Mouse (Mus musculus) monocyte, adult 5-6 weeks (primary cell): ENCODE results near the gene Notch2. TPM values are rescaled to one million over a fixed set of nuclear protein-coding genes. Genes with fewer than 3 reads are reported as not detected.

Source experiments
- ATAC-seq: fragments of 153-309, 156-312 bp; replicated peaks from 2 replicates; pipeline ENCODE4 v1.8.0; 2017; ENCODE audit warnings: mild to moderate bottlenecking; ENCODE audit not compliant: low TSS enrichment, insufficient number of reproducible peaks, severe bottlenecking, poor library complexity, low FRiP score
- total RNA-seq: library from RNA; stranded (forward); fragments of 200-1000, 200-491, 200-594 nt; gene quantifications from 3 replicates; pipeline ENCODE4 v1.2.3, GENCODE M21; 2017

Gene Notch2
- total RNA-seq, 1 experiment from 2014 or later, result 135 TPM

DNA sequence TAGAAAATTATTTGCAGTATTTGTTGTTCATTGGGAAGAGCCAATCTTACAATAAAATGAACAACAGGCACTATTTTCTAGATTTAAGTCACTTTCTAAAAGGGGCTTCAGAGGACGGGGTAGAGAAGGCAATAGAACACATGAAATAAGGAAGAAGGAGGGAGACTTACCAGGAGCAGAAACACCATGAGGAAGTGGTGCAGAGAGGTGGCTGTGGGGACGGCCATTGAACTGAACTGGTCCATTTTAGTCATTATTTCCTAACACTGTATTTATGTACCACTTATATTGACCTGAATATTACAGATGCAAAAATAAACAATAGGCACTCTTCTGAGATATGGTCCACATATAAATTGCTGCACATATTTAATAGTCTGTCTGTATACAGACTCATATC lies 143.7 kb downstream of the Notch2 start:
- ATAC-seq, result peak; percentile 67

DNA sequence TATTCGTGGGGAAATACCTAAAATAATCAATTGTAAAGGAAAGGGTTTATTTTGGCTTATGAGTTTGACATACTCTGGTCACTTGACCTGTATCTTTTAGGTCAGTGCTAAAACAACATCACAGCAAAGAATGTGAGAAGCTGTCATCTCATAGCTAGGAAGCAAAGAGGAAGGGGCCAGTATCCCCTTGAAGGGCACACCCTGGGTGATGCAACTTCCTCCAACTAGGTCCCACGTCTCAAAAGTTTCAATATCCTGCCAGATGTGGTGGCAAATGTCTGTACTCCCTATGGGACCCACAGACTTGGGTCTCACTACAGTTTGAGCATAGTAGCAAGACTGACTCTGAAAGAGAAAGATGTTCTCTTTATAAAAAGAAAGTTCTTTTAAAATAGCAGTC lies 144.3 kb downstream of the Notch2 start:
- ATAC-seq, result peak; percentile 77

- ATAC-seq, result no peak
Measured at GRCm38 (mm10) chr3:98158646-98159045, 145.3 kb downstream of the Notch2 start.

DNA sequence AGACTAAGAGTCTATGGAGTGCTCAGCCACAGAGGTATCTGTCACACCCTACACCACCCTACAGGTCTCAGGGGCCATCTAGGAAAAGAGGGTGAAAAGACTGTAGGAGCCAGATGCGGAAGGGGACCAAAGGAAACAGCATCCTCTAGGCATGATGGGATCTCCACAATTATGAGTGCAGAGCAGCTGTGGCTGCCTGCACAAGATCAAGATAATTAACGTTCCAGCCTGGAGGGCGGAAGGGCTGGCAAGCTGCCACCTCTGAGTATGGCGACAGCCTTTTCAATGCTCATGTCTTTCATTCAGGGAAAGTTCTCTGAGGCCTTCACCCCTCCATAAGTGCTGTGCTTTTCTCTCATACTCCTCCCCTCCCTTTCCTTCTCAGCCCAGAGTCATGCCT lies 146.0 kb downstream of the Notch2 start:
- no peak for ATAC-seq

DNA sequence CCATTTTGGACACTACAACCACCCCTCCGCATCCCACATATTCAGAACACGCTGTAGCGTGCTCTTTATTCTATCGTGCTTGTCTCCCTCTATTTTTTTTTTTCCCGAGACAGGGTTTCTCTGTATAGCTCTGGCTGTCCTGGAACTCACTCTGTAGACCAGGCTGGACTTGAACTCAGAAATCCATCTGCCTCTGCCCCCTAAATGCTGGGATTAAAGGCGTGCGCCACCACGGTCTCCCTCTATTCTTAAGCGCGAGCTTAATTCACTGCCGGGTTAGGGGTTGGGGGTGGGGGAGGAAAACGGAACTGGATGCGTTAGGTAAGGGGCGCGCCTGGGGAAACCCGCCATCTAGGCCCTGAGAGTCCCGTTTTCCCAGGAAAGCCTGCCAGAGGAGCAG lies 147.0 kb downstream of the Notch2 start, which contains the start of gene Adam30:
TSS of gene Adam30 (plus strand) at position 301 of the 400 bp plus-strand sequence.
- ATAC-seq, result no peak

DNA sequence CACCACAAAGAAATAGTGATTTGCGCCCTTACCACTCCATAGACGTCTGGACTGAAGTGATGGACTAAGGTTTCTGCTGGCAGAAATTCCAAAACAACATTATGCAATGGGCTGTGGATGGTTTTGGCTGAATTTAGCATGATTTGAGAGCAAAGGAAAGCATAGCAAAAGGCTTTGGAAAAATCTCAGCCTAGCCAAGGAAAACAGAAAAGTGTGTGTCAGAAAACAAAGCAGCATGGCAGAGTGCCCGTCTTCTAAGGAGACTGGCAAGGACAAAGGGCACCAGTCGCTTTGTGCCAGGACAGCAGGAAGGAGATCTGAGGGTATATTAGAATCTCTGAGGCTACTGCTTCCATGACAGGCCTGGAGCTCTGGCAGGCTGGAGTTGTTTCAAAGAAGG lies 165.0 kb downstream of the Notch2 start:
- no peak for ATAC-seq

DNA sequence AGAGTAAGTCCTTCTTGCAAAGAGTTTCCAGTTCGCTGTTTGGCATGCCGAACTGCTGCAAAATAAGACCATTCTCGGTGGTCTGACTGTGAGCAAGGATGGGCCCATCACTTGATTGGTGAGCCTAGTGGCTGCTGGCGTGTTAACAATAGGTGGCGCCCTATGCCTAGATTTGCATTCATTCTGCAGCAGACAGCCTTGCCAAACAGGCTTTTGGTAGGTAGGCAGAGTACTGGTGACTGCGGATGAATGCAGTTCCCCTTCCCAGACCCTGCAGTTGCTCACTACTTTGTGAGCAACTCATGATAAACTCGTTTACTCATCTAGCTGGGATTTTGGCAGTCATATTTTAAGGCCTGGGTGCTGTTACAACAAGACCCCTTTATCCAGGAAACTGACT lies 167.5 kb downstream of the Notch2 start:
- ATAC-seq, result no peak

DNA sequence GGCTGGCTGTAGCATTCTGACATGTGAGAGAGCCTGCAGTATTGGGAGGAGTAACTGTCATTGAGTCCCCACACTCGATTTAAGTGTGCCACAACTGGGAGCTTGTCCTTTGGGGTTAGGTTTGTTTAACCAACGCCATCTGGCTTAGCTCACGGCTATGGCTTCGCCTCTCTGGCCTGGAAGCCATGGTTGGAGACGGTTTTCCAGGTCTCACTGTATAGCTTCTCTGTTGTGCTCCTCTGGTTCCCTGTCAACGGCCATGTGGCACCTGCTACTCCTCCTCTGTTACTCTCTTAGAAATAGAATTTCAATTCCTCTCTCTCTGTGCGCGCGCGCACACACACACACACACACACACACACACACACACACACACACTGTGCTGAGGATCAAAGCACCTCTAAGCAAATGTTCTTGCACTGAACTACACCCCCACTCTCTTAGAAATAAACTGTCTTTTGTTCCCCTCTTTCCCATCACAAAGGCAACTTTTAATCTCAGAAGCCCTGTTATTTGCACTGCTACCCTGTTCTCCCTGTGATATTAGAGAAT lies 171.9 kb downstream of the Notch2 start:
- no peak for ATAC-seq

DNA sequence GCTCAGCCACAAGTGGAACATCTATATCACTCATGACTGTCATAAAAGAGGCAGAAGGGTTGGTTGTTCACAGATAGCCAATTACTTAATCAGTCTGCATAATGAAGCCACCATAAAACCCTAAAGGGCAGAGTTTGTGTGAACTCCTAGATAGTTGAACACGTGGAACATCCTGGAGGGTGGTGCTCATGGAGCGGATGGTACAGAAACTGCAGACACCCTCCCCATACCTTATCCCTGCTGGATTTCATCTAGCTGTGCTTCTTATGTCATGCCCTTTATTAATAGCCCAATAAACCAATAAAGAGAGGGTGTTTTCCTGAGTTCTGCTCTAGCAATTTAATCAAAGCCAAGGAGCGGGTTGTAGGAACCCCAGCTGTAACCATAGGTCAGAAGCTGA lies 174.4 kb downstream of the Notch2 start:
- ATAC-seq, result no peak

- no peak for ATAC-seq
Measured at GRCm38 (mm10) chr3:98197711-98198532, 184.6 kb downstream of the Notch2 start.

GRCm38 (mm10) chr3:98199747-98200146 lies 186.4 kb downstream of the Notch2 start:
- no peak for ATAC-seq

Other genes with a start within 250 kb of the Notch2 start
- gene Pde4dip, start 124.8 kb upstream of the Notch2 start, total RNA-seq, result 16.0 to 25.4 TPM (median 16.5 TPM) in 3 replicates
- gene Sec22b, start 112.3 kb upstream of the Notch2 start, total RNA-seq, result 37.7 to 62.2 TPM (median 46.2 TPM) in 3 replicates
- 0.78 to 2.1 TPM (median 1.5 TPM) in 3 replicates for gene Adam30, start 147.1 kb downstream of the Notch2 start, total RNA-seq
- not detected in 3 replicates for gene Reg4, start 208.6 kb downstream of the Notch2 start, total RNA-seq